Mouse (Mus musculus): ENCODE measurements around the gene Gm765. TPM values are rescaled to one million over a fixed set of nuclear protein-coding genes. Genes with fewer than 3 reads are reported as not detected.

The Gm765 gene
- polyA plus RNA-seq, 1 experiment, result not detected

GRCm38 (mm10) chr6:98190745-98191442 lies 151.7 kb downstream of the Gm765 start:
- H3K27me3 ChIP-seq (replicated peaks; ENCODE audit: control insufficient read depth, insufficient read depth, low read length), result no peaks in the 10 kb centered on the region
- TF ChIP-seq POLR2A (IDR thresholded peaks at IDR 0.05; ENCODE audit: low read depth, low read length), result no peak
- no peak for TF ChIP-seq CTCF (conservative IDR thresholded peaks at IDR 0.05; ENCODE audit: insufficient read depth, insufficient read length, low read depth, low read length)
- WGBS, result 50% methylated on average over 8 of the region's 8 CpGs
- no peak overlapping the region for H3K4me3 ChIP-seq (ENCODE audit: insufficient read depth, low read depth, low read length)
- no peaks in the 10 kb centered on the region for H3K36me3 ChIP-seq (ENCODE audit: control insufficient read depth, insufficient read depth, low read length)
- no peak for DNase-seq
- H3K27ac ChIP-seq (ENCODE audit: insufficient read depth, low read depth, low read length), result no peak overlapping the region
- no peaks in the 10 kb centered on the region for H3K4me1 ChIP-seq (ENCODE audit: control insufficient read depth, insufficient read depth, low read length)

All from kidney, adult 2 months (tissue).